Mouse (Mus musculus): ENCODE measurements around the gene Krt19.
A peak's percentile ranks its signal among the peaks of the same experiment; 100 is the strongest.

Gene Krt19

GRCm38 (mm10) chr11:100148615-100149330 is at the start of gene Krt19:
Krt19 (minus strand) TSS chr11:100148665.
- no peak for DNase-seq

- no peak for DNase-seq
Measured at GRCm38 (mm10) chr11:100192992-100193391, 44.5 kb upstream of the Krt19 start, which contains the start of gene Krt9. Krt9 (minus strand) TSS chr11:100193246.

- DNase-seq: no peak
Measured at GRCm38 (mm10) chr11:100191820-100192219, 43.4 kb upstream of the Krt19 start.

- no peak for DNase-seq
Measured at GRCm38 (mm10) chr11:100186736-100187135, 38.3 kb upstream of the Krt19 start.

- no peak for DNase-seq
Measured at GRCm38 (mm10) chr11:100181725-100182124, 33.3 kb upstream of the Krt19 start.

- DNase-seq: no peak
Measured at GRCm38 (mm10) chr11:100179260-100179659, 30.8 kb upstream of the Krt19 start.

- no peak for DNase-seq
Measured at GRCm38 (mm10) chr11:100178307-100178706, 29.8 kb upstream of the Krt19 start.

GRCm38 (mm10) chr11:100176791-100177190 is 28.3 kb upstream of the Krt19 start:
- no peak for DNase-seq

GRCm38 (mm10) chr11:100168765-100169762 is 20.6 kb upstream of the Krt19 start:
- peak; percentile 65 for DNase-seq

GRCm38 (mm10) chr11:100168071-100168470 is 19.6 kb upstream of the Krt19 start:
- peak; percentile 24 for DNase-seq

GRCm38 (mm10) chr11:100164392-100164791 is 15.9 kb upstream of the Krt19 start:
- no peak for DNase-seq

- DNase-seq: no peak
Measured at GRCm38 (mm10) chr11:100157908-100158477, 9.5 kb upstream of the Krt19 start.

- no peak for DNase-seq
Measured at GRCm38 (mm10) chr11:100157331-100157730, 8.9 kb upstream of the Krt19 start.

GRCm38 (mm10) chr11:100155497-100156255 is 7.2 kb upstream of the Krt19 start:
- no peak for DNase-seq

GRCm38 (mm10) chr11:100147566-100148353 is 705 bp downstream of the Krt19 start:
- no peak for DNase-seq

GRCm38 (mm10) chr11:100145858-100146560 is 2.5 kb downstream of the Krt19 start:
- DNase-seq: no peak

GRCm38 (mm10) chr11:100145104-100145503 is 3.4 kb downstream of the Krt19 start:
- no peak for DNase-seq

- DNase-seq: no peak
Measured at GRCm38 (mm10) chr11:100140966-100141365, 7.5 kb downstream of the Krt19 start.

- no peak for DNase-seq
Measured at GRCm38 (mm10) chr11:100139391-100139790, 9.1 kb downstream of the Krt19 start.

- DNase-seq: no peak
Measured at GRCm38 (mm10) chr11:100138809-100139208, 9.7 kb downstream of the Krt19 start.

- no peak for DNase-seq
Measured at GRCm38 (mm10) chr11:100137693-100138092, 10.8 kb downstream of the Krt19 start.
